Mouse (Mus musculus) hindbrain, embryonic 11.5 days (tissue): ENCODE measurements at regions not wholly inside any gene's neighbourhood (a gene's known extent, or its start where the extent isn't known, plus 50 kb on each side); places are given as distances from the start of the nearest gene placed in this dataset.
A peak's percentile ranks its signal among the peaks of the same experiment; 100 is the strongest.
"Not testable (repeated sequence)": the region's sequence is repeated elsewhere in the genome, so short reads cannot be mapped to it uniquely, and the experiment has no call there.

Experiments used
- ATAC-seq: fragments of 200-750 bp; cut with Nextera tagmentation; 2 replicates; pipeline ENCODE4 v1.8.0; 2017; ENCODE audit warnings: mild to moderate bottlenecking, moderate TSS enrichment, moderate library complexity; ENCODE audit not compliant: low FRiP score
- DNase-seq: peaks from one replicate; pipeline ENCODE4 v3.0.0-alpha.2; 2015; ENCODE audit warnings: low spot score
- H3K27ac ChIP-seq: fragments of 300-500 bp; sonication (generic); 2 replicates; pipeline ENCODE4 v1.5.1; 2014; ENCODE audit warnings: mild to moderate bottlenecking, low read depth, low read length
- H3K27me3 ChIP-seq: fragments of 300-500 bp; sonication (generic); 2 replicates; pipeline ENCODE4 v1.6.1; 2014; ENCODE audit warnings: mild to moderate bottlenecking, low read length, moderate library complexity, mixed read lengths; ENCODE audit not compliant: control insufficient read depth, insufficient read depth
- H3K36me3 ChIP-seq: fragments of 300-500 bp; sonication (generic); 2 replicates; pipeline ENCODE4 v1.6.1; 2014; ENCODE audit warnings: mild to moderate bottlenecking, low read length, moderate library complexity, mixed read lengths; ENCODE audit not compliant: control insufficient read depth, insufficient read depth
- H3K4me1 ChIP-seq: fragments of 300-500 bp; sonication (generic); replicated peaks from 2 replicates; pipeline ENCODE4 v1.6.1; 2014; ENCODE audit warnings: low read length, mixed read lengths; ENCODE audit not compliant: control insufficient read depth, insufficient read depth
- H3K4me2 ChIP-seq: fragments of 300-500 bp; sonication (generic); replicated peaks from 2 replicates; pipeline ENCODE4 v1.6.1; 2014; ENCODE audit warnings: mild to moderate bottlenecking, low read depth, low read length
- H3K4me3 ChIP-seq: fragments of 300-500 bp; sonication (generic); 2 replicates; pipeline ENCODE4 v1.5.1; 2014; ENCODE audit warnings: low read depth, low read length
- H3K9ac ChIP-seq: fragments of 300-500 bp; sonication (generic); 2 replicates; pipeline ENCODE4 v1.6.1; 2014; ENCODE audit warnings: low read depth, low read length
- H3K9me3 ChIP-seq: fragments of 300-500 bp; sonication (generic); 2 replicates; pipeline ENCODE4 v1.6.1; 2016; ENCODE audit warnings: low read length; ENCODE audit not compliant: control insufficient read depth
- WGBS: fragments of 180-500 bp; shearing (Covaris S2); extraction: QIAGEN DNeasy Blood & Tissue Kit; methylation state at CpG from one replicate; pipeline ENCODE4 v1.1.7; 2014; 5-methylcytosine and 5-hydroxymethylcytosine counted together

DNA sequence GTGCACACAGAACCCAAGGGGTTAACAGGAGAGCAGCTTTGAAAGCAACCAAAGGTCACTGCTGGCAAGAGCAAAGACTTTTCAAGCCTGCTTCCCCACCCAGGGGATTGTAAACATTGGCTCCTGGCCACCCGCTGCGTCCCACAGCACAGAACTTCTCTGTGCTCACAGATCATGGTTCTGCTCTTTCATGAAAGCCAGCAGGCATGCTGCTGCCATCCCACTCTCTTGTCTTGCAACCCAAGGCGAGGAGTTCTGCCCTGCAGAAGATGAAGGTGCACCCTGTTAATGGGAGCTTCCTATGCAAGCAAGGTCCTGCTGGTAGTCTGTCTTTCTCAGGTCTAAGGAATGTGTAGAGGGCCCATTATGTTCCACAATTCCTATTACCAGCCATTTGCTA, 95.8 kb downstream of the AU018091 start:
- not testable (repeated sequence) for H3K4me2 ChIP-seq, H3K27ac ChIP-seq, H3K27me3 ChIP-seq, H3K9me3 ChIP-seq, H3K36me3 ChIP-seq, H3K4me1 ChIP-seq, H3K9ac ChIP-seq, ATAC-seq, H3K4me3 ChIP-seq
- 42% methylated on average over 3 of the region's 3 CpGs for WGBS
- peak; percentile 0 for DNase-seq
